Mouse (Mus musculus): ENCODE results near the gene Il6ra.
"Not testable (repeated sequence)": the region's sequence is repeated elsewhere in the genome, so short reads cannot be mapped to it uniquely, and the experiment has no call there.

Il6ra gene

DNA sequence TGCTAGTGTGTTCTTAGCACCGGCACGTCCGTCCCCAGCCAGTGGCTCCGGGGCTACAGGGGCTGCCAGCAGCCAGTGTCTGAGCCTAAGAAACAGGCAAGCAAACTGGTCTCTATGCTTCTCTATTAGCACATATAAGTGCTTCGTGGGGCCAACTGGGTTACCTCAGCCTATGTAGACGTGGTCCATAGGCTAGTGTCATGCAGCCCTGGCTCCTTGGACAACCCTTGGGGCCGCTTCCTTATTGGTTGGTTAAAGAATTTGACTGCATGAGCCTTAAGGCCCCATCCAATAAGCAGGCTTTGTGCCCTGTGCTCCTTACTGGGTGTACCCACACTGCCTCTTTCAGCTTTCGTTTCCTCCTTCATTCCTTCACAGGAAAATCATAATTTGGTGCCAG is 37.2 kb downstream of the Il6ra start:
- DNase-seq (ENCODE audit: low read depth, low spot score): peak; percentile 52

GRCm38 (mm10) chr3:89875021-89875420 is 38.0 kb downstream of the Il6ra start:
- no peak for DNase-seq (ENCODE audit: low read depth, low spot score)

DNA sequence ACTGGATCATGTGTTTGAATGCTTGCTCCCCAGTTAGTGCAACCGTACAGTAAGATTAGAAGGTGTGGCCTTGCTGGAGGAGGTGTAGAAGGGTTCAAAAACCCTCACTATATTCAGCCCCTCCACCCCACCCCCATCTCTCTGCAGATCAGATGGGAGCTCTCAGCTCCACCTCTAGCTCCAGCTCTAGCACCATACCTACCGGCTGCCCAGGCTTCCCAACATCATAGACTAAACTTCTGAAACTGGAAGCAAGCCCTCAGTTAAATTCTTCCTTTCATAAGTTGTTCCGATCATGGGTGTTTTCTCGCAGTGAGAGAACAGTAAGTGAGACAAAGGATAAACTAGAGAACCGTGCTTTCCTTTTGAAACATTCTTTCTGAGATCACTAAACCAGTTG is 38.9 kb downstream of the Il6ra start:
- peak; percentile 45 for DNase-seq (ENCODE audit: low read depth, low spot score)

DNA sequence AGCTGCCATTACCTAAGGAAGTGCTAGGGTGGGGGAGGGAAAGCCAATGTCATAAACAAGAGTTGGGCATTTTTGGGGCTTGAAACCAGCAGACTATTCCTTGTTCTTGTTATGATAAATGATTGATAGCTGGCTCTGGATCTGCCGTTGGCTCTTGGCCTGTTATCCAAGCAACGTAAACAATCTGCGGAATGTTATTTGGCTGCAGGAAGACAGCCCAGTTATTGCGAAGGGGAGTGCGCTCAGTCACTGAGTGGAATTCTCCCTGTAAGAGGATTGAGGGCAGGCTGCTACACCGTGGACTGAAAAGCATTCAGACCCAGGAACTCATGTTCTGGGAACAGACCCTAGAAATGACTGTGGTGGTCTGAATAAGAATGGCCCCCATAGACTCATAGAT is 40.3 kb downstream of the Il6ra start:
- no peak for DNase-seq (ENCODE audit: low read depth, low spot score)

- peak; percentile 95 for DNase-seq (ENCODE audit: low read depth, low spot score)
Observed at GRCm38 (mm10) chr3:89872209-89872608, 40.8 kb downstream of the Il6ra start.

- no peak for DNase-seq (ENCODE audit: low read depth, low spot score)
Observed at GRCm38 (mm10) chr3:89871339-89871914, 41.6 kb downstream of the Il6ra start.

DNA sequence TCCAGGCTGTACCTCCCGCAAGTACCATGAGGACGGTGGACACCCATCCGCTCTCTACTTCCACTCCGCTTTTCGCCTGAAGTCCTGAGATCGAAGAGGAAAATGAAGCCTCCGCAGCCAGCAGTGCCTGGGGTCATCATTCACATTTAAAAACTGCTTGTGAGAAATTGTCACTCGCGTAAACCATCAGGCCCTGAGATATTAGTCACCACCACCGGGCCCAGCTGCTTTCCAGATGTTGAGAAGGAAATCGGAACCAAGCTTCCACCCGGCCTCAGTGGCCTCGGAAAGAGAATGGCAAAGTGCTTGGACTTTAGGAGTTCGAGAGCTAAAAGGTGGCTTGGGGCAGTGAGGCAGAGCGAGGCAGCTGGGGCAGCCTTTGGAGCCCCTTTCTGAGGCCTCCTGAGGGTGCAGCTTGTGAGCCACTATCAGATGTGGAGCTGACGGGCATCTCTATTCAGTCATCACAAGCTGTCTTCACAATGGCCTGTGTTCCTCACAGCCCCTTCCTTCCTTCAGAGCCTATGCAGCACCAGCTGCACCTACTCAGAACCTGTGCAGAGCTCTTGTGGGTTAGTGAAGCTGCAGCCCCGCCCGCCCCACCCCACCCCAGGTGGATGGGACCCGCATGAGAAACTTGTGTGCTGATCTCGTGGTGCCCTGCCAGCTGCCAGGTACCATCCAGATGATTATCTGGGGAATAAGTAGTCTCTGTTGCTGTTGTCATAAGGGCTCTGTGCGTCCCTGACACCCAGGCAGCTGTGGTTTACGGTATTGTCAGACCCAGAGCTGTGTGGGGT is 42.3 kb downstream of the Il6ra start:
- DNase-seq (ENCODE audit: low read depth, low spot score): peak; percentile 80

GRCm38 (mm10) chr3:89869556-89869955 is 43.4 kb downstream of the Il6ra start:
- DNase-seq (ENCODE audit: low read depth, low spot score): peak; percentile 66

GRCm38 (mm10) chr3:89868956-89869355 is 44.0 kb downstream of the Il6ra start:
- peak; percentile 55 for DNase-seq (ENCODE audit: low read depth, low spot score)

DNA sequence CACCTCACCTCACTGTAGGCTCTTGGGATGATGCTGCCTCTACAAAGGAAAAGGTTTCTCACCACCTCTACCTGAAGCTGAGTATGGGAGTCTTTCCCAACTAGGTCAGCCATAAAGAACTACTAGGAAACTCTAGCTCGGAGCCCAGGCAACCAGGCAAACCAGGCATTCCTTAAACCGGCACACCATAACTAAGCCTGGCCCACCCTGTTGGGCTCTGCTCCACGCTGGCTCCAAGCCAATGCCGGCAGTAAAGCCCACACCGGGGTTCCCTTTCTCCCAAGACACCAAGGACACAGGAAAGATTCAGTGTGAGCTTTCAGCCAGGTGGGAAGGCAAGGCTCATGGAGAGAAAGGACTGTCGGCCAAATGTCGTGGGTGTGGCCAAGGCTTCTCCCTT is 44.6 kb downstream of the Il6ra start:
- no peak for DNase-seq (ENCODE audit: low read depth, low spot score)

DNA sequence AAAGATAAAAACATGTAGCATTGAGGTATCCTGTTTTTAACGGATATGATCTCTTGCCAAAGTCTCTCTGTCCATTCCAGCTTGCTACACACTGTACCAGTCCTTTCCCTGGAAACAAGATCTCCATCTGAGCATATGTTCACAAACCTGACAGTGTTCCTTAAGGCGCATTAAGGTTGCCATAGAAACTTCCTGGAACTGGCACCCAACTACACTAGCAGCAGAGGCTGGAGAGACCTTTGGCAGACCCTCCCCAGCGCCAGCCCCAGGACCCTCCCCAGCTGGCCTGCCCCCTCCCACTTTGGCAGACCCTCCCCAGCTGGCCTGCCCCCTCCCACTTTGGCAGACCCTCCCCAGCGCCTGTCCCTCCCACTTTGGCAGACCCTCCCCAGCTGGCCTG is 45.3 kb downstream of the Il6ra start:
- no peak for DNase-seq (ENCODE audit: low read depth, low spot score)

- no peak for DNase-seq (ENCODE audit: low read depth, low spot score)
Observed at GRCm38 (mm10) chr3:89865764-89866163, 47.2 kb downstream of the Il6ra start.

DNA sequence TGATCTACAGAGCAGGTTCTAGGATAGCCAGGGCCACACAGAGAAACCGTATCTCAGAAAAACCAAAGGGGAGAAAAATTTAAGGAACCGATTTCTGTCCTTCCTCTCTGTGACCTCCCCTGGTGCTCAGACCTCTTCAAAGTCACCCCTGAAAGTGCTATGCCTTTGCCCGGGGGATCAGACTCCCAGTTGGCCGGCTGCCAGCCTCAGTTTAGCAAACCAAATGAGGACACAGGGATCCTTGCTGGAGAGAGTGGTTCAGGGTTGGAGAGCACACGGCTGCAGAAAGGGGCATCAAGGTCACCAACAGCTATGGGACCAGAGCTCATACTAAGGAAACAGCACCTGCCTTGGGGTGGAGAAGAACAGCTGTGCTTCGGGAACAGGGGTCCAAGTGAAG is 48.0 kb downstream of the Il6ra start:
- DNase-seq (ENCODE audit: low read depth, low spot score): no peak

- DNase-seq (ENCODE audit: low read depth, low spot score): peak; percentile 83
Observed at GRCm38 (mm10) chr3:89863716-89864509, 49.1 kb downstream of the Il6ra start.

GRCm38 (mm10) chr3:89863276-89863675 is 49.7 kb downstream of the Il6ra start:
- not testable (repeated sequence) for DNase-seq (ENCODE audit: low read depth, low spot score)

- DNase-seq (ENCODE audit: low read depth, low spot score): peak; percentile 59
Observed at GRCm38 (mm10) chr3:89862182-89862761, 50.7 kb downstream of the Il6ra start.

DNA sequence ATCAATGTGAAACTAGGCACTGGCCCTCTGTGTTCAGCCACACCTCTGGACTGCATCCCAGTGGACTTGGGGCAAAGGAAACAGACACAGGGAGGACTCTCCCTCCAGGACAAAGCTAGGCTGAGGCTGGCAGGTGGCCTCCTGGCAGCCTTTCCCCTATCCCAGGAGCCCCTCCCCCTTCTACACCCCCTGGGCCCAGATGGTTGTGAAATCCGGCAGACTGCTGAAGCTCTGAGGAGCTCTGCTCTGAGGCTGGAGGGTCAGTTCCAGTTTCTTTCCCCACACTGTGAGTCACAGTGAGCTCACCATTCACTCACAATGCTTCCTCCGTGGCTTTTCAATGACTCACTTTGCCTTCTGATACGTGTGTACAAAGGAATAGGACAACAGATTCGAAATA is 51.9 kb downstream of the Il6ra start:
- peak; percentile 23 for DNase-seq (ENCODE audit: low read depth, low spot score)

DNA sequence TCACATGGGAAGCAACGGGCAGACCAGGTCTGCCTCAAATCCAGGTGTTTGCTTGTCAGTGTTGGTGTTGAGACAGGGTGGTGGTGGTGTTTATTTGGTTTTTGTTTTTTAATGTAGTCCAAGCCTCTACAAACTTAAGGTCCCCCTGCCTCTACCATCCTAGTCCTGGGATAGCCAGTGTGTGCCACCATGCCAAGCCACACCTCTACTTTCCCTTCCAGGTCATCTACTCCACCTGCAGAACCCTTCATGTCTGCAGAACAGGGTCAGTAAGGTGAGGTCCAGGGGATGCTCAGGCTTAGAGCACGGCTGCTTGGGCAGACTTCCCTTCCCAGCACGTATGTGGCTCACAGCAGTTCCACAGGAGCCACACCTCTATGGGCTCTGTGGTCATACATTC is 52.7 kb downstream of the Il6ra start:
- DNase-seq (ENCODE audit: low read depth, low spot score): peak; percentile 22

GRCm38 (mm10) chr3:89859936-89860335 is 53.1 kb downstream of the Il6ra start:
- peak; percentile 74 for DNase-seq (ENCODE audit: low read depth, low spot score)

DNA sequence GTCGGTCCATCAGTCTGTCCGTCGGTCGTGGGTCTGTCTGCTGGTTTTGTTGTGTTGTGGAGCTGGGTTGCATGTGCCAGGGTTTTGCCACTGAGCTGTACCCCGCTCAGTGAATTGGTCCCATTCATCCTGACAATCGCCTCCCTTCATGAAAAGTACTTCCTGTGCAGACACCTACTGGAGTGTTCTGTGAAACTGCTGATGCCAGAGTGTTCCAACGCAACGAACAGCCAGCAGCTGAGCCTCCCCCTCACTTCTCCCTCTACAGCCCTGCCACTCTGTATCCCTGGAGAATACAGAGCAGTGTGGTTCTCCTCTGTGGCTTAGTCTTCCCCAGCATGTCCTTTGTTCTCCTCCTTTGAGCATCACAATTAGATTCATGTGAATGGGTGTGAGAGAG is 54.1 kb downstream of the Il6ra start:
- peak; percentile 35 for DNase-seq (ENCODE audit: low read depth, low spot score)

GRCm38 (mm10) chr3:89858123-89858522 is 54.9 kb downstream of the Il6ra start:
- peak; percentile 81 for DNase-seq (ENCODE audit: low read depth, low spot score)

DNA sequence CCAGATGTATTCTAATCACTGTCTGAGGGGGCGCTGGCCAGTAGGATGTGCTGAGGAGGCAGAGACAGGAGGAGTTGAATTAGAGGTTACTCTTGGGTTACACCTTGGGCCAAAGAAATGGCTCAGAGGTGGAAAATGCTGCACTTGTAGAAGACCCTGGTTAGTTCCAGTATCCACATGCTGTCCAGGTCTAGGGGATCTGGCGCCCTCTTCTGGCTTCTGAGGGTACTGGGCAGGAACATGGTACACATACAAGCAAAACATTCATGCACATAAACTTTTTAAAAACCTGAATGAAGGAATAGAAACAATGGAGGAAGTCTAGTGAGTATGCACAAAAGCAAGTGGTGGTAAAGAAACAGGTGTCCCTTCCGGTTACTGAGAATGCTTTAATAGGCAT is 55.6 kb downstream of the Il6ra start:
- DNase-seq (ENCODE audit: low read depth, low spot score): peak; percentile 66
